Mouse (Mus musculus) 3T3-L1 (cell line): ENCODE results near the gene Efna4.

Source experiments
- DNase-seq: peaks from one replicate; pipeline ENCODE4 v3.0.0-alpha.2; 2015; ENCODE audit warnings: low read depth, low spot score

The Efna4 gene

GRCm38 (mm10) chr3:89331561-89331960 lies 6.3 kb downstream of the Efna4 start:
- DNase-seq, result no peak

DNA sequence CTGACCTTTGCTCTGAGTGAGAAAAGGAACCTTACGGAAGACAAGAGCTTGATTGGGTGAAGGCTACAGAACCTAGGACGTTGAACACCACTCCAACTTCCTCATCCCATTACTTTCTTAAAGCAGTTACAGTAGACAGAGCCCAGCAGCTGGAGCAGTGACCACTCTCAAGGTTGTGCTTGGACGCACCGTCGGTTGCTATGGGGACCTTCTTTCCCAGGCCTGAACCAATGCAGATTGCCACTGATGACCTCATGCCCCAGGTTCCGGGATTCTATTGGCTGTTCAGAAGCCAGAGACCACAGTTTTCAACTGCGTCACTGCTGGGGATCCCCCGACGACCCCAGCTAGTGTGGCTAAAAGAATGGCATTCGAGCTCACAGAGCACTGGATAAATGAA lies 6.9 kb downstream of the Efna4 start:
- no peak for DNase-seq

DNA sequence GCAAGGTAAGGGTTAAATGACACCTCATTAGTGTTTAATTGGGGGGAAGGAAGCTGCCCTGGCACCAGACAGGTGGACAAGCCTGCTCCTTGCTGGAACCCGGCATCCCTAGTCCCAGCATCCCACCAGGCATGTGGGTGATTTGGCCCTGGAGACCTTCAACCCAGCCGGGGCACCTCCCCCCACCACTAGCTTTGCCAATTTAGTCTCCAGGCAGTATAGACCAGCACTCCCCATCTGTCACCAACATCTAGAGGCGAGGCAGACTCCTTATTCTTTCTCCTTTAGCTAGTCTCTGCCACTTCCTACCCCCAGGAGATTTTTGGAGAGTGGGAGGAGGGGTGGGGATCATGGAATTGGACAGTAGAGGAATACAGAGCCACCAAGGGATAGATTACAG lies 7.5 kb downstream of the Efna4 start:
- DNase-seq, result no peak

DNA sequence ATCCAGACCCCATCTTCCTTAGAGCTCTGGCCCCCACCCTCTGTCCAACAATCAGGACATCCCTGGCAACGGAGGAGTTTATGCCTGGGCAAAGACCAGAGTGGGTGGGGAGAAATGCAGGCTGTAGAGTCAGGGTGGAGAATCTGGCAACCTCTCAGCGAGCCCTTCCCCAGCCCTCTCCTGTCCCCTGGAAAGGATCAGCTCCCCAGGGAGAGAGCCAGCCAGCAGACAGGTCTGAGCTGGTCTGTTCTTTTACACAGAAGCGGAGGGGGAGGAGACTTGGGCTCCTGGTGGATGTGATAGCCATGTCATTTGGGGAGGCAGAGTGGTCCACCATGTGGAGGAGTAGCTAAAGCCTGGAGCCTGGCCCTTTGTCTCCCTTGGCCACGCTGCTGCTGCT lies 9.2 kb downstream of the Efna4 start:
- no peak for DNase-seq

GRCm38 (mm10) chr3:89327371-89327870 lies 10.4 kb downstream of the Efna4 start:
- no peak for DNase-seq

- DNase-seq, result no peak
These were observed 11.9 kb downstream of the Efna4 start for GRCm38 (mm10) chr3:89325882-89326281.

DNA sequence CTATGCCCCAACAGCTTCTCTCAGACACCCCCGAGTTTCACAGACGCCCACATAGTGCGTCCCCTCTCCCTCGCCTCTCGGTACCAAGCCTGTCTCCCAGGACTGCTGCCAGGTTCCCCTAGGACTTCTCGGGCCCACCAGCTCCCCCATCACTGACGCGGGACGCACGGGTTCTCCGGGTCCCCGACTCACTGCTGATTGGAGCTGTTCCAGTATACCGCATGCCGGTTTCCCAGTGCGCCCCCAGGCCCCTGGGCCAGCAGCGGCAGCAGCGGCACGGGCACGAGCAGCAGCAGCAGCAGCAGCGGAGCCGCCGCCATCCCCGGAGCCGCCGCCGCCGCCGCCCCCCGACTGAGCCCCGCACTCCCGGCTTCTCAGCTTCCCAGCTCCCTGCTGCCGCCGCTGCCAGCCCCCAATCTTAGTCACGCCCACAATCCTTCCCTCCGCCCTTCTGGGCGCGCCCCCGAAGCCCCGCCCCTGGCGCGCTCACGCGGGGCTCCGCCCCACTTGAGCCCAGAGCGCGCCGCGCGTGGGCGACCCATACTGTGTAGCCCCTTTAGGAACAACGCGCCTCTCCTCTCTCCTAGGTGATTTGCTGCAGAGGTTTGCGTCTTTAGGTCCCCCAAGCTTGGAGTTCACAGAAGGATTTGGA lies 15.2 kb downstream of the Efna4 start, which contains the start of gene Efna3:
Efna3 (minus strand) TSS at position 452 of the 652 bp plus-strand sequence.
- no peak for DNase-seq

DNA sequence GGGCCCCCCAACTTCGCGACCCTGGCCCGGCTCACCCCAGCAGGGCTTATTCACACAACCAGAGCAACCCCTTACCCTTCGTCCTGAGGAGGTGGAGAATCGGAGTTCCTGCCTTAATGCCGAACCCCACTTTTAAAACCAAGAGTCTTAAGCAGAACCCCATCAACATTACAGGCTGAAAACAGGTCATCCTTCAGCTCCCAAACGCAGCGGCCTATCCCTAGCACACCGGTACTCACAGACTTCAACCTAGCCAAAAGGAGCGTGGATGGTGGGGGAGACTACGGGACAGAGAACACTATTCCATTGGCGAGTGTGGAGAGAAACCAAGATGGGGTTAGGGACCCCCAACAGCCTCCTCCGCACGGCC lies 15.7 kb downstream of the Efna4 start:
- no peak for DNase-seq

DNA sequence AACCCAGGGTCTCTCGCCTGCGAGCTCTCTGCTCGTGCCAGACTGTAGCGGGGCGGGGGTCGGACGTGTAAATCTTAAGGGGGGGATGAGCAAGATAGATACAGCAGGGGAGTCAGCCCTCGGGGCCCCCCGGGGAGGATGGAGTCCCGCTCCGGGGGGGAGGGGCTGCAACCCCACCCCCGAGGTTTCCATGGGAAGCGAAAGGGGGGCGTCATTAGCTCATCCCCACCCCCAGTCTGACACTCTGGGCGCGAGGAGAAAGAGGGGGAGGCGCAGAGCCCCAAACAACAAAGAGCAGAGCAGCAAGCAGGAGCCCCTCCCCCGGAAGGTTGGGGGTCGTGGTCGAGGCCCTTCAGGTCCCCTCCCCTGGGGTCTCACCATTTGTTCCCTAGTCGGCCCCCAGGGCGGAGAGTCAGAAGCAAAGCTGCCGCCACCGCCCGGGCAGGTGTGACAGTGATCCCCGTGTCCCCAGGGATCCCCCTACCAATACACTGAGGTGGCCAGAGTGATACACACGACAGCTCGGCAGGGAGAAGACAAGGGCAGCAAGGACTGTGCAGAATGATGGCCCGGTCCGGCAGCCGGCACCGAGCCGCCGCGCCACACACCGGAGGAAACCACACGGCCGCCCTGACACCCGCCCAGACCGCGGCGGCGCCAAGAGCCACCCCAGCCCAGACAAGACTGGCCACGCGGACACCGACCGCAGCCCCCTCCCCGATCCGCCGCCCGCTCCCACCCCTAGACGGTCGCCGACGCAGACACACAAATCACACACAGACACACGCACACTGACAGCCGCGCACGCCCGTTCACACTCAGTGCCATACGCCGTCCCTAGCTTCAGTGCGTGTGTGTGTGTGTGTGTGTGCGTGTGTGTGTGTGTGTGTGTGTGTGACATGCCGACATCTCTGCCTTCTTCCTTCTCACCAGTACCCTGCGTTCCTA lies 16.4 kb downstream of the Efna4 start:
- no peak for DNase-seq

DNA sequence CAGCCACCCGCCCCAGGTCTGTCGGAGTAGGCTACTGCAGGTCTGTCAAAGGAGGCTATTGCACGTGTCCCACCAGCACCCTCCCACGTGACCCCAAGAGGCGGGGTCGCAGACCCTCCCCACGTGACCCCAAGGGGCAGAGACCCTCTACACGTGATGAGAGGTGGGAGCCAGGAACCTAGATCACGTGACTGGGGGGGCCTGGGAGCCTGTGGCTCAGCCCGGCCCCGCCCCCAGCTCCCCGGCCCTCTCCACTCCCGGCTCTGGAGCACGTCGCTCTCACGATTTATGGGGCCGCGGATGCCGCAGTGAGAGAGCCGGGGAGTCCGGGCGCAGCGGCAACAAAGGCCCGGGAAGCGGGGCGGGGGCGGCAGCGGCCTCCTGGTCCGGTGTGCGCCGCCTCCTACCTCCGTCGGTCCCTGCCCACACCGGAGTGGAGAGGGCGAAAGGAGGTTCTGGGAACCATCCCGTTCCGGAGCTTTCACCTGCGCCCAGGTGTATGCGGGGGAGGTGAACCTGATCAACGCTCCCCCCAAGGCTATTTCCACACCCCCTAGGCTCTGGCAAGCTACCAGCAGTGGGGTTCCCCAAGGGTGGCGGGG lies 17.1 kb downstream of the Efna4 start:
- no peak for DNase-seq

DNA sequence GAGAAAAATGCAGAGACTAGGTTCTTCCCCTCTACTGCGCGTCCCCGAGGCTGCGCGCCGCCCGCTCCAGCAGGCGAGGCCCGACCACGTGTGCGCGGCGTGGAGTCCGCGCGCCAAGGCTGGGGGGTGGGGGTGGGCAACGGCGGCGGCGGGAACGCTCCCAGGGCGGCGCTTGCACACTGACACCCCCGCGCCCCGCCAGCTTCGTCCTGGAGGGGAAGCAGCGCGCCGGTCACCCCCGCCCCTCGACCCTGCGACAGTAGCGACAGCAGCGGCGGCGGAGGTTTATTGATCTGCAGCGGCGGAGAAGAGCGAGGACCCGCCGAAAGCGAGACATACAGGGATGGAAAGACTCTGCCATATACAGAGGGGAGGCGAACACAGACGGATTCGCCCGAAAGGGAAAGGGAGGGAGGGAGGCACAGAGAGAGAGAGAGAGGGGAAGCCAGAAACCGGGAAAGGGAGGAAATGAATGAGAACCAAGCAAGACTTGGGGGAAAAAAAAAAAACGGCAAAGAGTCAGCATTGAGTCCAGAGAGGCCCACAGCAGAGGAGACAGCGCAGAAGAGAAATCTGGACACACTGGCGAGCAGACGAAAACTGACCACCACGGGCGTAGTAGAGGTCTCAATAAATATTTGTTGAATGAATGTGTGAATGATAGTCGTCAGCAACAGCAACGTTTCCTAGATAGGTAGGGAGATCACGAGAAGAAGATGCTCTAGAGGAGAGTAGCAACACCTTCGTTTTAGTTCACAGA lies 18.1 kb downstream of the Efna4 start:
- DNase-seq, result no peak

DNA sequence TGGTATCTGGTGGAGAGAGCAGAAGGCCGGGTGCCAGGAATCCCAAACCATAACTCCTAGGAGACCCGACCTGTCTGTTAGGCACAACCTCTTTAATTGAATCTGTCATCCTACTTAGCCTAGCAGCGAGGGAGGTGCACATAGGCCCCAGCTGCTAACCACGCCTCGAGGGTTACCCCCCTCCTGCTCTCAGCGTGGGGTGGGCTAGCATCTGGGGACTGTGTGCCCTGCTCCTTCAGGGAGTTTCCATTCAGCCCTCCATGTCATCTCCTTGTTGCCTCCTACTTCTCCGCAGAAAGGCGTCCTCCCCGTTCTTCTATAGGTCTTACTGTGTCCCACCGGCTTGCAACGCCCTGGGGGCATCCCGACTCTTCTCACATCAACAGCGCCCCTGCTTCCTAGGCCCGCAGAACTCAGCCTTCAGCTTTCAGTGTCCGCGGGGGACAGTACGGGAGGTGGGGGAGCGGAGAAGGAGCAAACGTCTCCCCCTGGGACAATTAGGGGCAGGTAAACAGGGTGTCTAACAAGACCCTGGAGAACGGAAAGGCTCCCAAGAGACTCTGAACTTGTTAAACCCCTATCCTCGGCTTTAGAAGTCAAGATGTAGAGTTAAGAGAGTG lies 18.7 kb downstream of the Efna4 start:
- no peak for DNase-seq

- no peak for DNase-seq
These were observed 19.5 kb downstream of the Efna4 start for GRCm38 (mm10) chr3:89318316-89318715.

DNA sequence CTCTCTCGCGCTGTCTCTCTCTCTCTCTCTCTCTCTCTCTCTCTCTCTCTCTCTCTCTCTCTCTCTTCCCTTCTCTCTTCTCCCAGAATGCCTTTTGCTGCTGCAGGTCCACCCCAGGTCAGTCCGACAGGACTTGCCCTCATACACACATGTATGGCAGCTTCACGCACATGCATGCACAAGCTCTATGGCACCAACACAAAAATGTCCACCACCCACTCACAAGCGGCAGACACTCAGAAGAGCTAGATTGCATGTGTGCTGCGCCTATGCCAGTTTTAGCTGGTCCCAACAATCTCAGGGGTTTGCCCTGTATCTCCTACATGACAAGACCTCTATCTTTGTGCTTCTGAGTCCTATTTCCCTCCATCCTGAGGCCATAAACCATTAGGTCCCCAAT lies 20.6 kb downstream of the Efna4 start:
- DNase-seq, result no peak

DNA sequence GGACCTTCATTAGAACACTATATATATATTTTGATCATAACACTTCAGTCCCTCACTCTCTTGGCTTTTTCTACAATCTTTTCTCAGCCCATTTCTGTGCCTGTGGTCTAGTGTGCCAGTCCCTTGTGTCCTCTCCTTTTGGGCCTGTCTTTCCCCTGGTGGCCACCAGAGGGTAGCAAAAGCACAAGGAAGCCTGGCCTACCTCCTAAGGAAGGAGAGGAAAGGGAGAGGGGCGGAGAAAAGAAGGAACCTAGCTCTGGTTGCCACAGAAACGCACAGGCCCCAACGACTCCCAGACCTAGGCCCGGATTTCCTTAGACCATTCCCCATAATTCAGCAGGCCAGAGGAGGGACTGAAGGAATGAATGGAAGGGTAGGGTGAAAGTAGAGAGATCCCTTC lies 21.0 kb downstream of the Efna4 start:
- DNase-seq, result peak; percentile 96

DNA sequence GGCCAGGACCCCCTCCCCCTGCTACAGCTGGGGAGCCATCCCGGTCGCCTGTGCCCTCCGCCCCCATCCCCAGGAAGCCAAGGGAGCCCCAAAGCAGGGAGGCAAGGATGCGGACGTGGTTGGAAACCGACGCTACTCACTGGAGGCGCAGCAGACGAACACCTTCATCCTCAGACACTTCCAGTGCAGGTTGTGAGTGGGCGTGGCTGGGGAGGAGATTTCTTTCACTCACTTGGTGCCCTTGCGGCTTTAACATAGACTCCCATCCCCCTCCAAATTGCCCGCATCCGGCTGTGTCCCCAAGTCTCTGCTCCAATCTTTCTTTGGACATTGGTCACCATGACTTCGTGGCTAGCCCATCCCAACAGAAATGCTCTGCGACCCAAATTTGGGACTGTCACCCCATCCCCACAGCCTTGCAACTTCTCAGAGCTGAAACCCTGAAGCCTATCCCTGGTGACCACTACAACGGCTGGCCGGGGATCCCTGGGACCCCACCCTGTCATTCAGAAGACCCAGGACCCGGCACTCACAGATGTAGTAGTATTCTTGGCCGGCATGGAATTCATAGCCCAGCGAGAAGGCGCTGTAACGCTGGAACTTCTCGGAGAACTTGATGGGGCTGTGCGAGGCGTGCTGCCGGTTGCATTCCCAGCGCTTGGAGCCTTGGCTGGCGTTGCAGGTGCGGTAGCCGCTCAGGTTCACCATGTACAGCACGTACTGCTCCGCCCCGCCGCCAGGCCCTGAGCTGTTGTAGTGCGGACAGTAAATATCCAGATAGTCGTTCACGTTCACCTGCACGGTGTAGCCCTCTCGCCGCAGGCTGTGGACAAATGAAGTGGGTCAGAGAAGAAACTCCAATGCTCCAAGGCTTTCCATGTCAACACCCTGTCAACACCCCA lies 21.6 kb downstream of the Efna4 start:
- no peak for DNase-seq

DNA sequence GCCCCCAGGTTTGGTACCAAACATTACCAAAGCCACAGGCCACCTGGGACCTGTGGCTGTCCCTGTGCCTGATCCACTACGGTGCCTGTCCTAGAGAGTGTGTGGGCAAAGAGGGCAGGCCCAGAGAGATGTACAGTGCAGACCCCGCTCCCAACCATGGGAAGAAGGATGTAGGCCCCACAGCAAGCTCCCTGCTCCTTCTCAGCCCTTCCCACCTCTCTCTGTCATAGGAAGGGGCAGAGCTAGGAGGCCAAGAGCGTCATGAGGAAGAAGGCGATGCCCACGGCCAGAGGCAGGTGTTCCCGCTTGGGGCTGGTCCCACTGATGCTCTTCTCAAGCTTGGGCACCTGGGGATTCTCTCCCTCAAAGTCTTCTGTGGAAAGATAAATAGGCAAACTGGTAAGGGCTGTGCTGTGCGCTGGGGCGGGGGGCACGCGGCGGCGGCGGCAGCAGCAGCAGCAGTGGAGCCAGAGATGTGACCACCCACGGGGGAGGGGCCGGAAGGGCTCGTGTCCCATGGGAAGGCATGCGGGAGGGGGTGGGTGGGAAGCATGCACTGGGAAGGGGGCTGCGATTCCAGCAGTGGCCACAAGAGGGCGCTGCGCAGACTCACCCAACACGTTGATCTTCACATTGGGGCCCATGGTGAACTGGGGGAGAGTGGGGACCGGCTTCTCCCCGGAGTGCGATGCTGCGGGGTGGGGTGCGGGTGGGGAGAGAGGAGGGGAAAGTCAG lies 22.5 kb downstream of the Efna4 start:
- DNase-seq, result peak; percentile 76

DNA sequence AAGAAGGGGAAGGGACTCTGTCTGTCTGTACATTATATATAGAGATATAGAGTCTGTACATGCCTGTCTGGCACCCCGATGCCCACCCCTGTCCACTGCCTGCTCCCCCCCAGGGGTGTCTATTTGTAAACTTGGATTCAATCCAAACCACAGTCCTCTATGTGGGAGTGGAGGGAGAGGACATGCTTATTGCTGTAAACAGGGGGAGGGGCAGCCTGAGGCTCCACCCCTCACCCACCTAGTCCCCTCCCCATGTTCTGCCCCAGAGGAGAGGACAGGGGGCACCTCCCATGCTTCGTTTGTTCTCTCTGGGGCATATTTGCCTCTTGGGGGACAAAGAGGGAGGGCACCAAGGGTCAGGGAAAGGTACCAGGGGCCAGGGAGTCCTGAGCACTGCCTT lies 23.0 kb downstream of the Efna4 start:
- no peak for DNase-seq

DNA sequence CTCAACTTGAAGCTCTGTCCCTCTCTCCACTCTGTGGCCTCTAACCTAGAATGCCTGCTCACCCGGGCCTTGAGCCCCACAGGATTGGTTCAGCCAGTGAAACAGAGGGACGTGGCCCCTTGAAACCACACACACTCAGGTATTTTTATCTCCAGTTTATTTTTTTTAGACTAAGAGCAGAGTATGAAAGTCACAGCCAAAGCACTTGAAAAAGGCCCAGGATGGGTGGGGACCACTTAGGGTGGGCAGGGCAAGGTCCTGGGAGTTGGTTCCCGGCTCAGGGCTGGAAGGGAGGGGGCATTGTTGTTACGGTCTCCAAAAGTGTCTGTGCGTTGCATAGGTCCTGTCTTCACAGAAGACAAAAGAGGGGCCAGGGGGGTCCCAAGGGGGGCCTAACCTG lies 23.5 kb downstream of the Efna4 start:
- DNase-seq, result no peak
